Mouse (Mus musculus): ENCODE measurements at regions not wholly inside any gene's neighbourhood (a gene's known extent, or its start where the extent isn't known, plus 50 kb on each side); places are given as distances from the start of the nearest gene placed in this dataset.

- no peak for ATAC-seq (replicated peaks; ENCODE audit: poor library complexity, severe bottlenecking)
These were observed 444.1 kb downstream of the Cd83 start for GRCm38 (mm10) chr13:44228540-44229135.

- no peak for ATAC-seq (replicated peaks; ENCODE audit: poor library complexity, severe bottlenecking)
These were observed 444.6 kb downstream of the Cd83 start for GRCm38 (mm10) chr13:44229136-44229611.

DNA sequence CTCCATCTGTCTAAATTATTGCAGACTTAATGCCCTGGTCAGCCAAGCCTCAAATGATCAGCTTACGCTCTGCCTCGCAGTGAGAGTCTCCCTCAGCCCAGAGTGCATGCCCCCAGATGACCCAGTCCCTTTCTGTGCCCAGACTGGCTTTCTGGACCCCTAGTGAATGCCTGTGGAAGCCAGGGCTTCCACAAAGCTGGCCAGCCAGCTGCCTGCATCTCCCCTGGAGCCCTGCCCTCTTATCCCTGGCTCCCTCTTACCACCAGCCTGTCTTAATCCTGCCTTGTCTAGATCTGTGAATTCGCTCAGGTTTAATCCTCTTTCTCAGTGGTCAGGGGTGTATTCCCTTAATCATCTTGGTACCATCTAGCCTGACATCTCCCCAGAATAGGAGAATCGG is 446.8 kb downstream of the Cd83 start:
- ATAC-seq (replicated peaks; ENCODE audit: poor library complexity, severe bottlenecking) = no peak

DNA sequence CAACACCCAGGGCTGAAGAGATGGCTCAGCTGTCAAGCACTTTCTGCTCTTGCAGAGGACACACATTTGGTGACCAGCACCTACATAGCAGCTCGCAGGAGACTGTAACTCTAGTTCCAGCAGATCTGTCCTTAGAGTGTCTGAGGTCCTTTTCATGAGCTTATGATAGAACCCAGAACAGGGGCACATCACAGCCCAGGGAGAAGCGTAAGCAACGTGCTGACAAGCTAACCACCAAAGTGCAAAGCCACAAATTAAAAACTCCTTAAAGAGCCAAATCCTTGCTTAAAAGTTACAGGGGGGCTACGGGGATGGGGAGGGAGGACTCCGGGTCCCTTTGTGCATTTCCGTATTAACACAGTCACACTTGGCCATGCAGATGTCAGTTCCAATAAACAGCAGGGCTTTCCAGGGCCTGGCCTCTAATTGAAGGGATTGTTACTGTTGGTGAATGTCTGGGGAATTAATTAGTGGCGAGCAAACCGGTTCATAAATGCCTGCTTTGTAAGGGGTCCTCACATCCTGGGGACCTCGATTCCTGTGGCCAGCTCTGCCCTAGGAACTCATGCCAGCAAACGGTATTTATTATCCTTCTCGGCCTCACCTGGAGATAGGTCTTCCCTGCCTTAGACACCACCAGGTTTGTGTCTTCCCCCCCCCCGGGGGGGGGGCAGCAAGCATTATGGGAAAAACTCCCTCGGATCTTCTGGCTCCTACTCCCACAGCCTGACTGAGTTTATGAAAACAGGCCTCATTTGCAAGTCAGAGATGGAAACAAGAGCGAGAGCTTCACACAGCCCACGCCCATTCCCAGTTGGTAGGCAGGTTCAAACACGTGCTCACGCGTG is 447.5 kb downstream of the Cd83 start:
- ATAC-seq (replicated peaks; ENCODE audit: poor library complexity, severe bottlenecking) = no peak

DNA sequence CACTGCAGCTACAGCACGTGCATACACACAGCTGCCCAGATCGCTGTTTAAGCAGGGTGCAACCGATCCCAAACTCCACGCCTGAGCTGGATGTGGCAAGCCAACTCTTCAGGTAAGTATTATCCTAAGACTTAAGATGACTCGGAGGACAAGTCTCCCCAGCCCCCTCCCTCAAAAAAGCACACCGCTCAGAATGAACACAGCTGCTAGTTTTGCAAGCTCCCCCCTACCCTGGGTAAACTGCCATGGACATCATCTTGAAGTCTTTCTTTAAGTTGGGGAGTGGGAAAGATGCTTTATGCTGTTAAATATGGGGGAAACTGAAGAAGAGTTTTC is 448.1 kb downstream of the Cd83 start:
- no peak for ATAC-seq (replicated peaks; ENCODE audit: poor library complexity, severe bottlenecking)

DNA sequence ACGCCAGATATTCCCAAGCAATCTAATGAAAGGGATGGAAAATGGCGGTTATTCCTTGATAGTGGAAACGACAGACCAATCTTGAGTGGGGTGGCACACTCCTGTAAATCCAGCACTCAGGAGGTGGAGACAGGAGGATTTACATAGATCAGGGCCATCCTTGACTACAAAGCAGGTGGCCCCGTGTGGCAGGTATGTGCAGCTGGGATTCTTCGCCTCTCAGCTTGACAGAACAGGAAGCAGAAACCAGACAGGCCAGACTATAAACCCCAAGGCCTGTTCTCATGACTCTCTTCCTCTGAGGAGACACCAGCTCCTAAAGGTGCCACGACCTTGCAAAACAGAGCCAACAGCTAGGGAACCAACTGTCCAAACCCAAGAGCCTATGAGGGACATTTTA is 449.7 kb downstream of the Cd83 start:
- ATAC-seq (replicated peaks; ENCODE audit: poor library complexity, severe bottlenecking) = no peak

GRCm38 (mm10) chr13:44235236-44235635 is 450.7 kb downstream of the Cd83 start:
- no peak for ATAC-seq (replicated peaks; ENCODE audit: poor library complexity, severe bottlenecking)

DNA sequence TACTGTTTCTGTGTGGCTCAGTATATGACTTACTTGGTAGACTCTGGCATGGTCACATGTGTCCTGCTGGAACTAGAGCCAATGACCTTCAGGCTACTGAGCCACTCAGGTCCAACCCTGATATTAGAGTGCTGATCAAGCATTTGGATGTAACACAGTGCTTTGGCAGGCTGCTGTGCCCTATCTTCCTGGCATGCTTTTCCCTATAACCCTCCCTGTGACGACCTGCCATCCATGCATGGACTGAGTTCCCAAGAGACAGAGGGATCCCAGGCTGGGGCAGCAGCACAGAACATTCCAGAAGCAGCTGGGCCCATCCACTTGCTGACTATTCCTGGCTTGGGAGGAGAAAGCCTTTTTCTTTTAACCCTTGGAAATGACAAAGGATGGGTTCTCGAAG is 451.4 kb downstream of the Cd83 start:
- no peak for ATAC-seq (replicated peaks; ENCODE audit: poor library complexity, severe bottlenecking)

- no peak for ATAC-seq (replicated peaks; ENCODE audit: poor library complexity, severe bottlenecking)
These were observed 453.7 kb downstream of the Cd83 start for GRCm38 (mm10) chr13:44238308-44238707.

DNA sequence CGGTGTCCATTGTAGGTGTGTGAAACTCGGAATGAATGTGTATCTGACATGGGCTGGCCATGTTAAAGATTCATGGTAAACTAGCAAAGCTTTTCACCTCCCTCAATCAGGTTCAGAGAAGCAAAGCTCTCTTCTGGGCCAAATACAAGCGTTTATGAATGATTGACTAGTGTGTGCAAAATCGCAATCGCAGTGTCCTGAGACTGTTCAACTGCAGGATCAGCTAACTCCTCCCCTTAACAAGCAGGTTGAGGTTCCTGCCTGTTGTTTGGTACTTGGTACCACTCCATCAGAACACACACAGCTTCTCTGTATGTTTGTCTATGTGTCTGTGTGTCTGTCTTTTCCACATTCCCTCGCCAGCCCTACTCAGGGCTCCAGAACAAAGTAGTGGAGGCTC is 458.6 kb downstream of the Cd83 start:
- ATAC-seq (replicated peaks; ENCODE audit: poor library complexity, severe bottlenecking) = no peak

- ATAC-seq (replicated peaks; ENCODE audit: poor library complexity, severe bottlenecking) = peak; percentile 62
These were observed 462.2 kb downstream of the Cd83 start for GRCm38 (mm10) chr13:44246714-44247251.

DNA sequence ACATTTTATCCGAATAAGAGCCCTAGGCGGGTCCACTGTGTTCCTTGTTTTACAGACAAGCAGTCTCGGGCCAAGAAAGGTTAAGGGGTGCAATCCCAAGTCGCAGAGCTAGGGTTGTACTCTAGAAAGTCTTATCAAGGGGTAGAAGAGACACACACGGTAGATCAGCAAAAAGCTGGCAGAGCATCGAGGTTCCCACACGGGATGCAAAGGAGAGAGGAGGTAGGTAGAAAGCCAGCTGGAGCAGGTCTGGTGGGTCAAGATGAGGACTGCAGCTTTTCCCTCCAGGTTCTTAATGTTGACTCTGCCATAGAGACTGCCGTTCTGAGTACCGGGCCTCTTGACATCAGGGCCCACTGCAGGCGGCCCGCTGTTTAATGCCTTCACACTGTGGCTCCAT is 463.3 kb downstream of the Cd83 start:
- no peak for ATAC-seq (replicated peaks; ENCODE audit: poor library complexity, severe bottlenecking)

GRCm38 (mm10) chr13:44248401-44248800 is 463.8 kb downstream of the Cd83 start:
- ATAC-seq (replicated peaks; ENCODE audit: poor library complexity, severe bottlenecking) = no peak

DNA sequence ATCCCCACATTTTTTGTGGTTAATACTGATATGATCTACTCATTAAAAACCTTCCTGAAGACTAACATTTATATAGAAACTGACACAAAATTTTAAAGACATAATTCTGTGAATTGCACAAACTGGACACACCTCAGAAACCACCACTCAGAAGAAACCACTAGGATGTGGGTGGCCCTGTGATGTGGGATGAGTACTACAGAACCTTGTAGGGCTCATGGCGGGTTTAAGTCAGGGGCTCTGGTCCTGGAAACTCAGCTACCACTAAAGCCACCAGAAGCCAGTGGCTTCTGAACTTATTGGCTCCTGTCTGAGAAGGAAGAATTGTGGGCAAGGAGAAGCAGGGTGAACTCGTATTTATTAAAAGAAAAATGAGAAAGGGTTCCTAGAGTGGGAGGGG is 464.5 kb downstream of the Cd83 start:
- no peak for ATAC-seq (replicated peaks; ENCODE audit: poor library complexity, severe bottlenecking)

DNA sequence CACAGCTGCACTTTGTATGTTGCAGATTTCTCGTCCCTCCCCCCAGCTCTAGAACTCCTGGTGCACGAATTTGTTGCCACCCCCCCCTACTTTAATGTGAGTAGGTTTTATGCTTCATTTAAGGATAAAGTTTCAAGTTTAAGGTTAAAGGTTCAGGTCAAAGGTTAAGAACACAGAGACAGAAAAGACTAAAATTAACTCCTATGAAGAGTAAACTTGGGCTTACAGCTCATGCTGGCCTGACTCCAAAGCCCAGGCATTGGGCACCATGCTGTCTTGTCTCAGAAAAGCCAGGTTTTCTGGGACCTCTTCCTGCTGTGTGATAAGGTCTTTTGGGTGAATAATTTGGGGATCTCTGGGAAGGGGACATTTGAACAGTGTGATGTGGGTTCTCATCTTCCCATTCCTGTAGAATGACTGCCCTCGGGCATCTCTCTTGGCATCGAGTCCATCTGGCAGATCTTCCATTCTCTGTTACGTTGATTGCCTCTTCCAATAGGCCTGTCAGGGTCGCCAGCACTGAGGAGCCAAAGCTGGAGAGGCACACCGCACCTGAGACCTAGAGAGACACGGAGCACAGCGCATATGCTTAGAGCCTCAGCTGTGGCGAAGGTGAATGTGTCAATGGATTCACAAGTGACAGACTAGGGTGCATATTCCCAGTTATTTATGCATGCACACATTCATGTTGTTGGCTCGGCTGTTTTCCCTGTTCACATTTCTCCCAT is 466.1 kb downstream of the Cd83 start:
- ATAC-seq (replicated peaks; ENCODE audit: poor library complexity, severe bottlenecking) = no peak

- no peak for ATAC-seq (replicated peaks; ENCODE audit: poor library complexity, severe bottlenecking)
These were observed 466.9 kb downstream of the Cd83 start for GRCm38 (mm10) chr13:44251503-44251902.

GRCm38 (mm10) chr13:44252496-44252895 is 467.9 kb downstream of the Cd83 start:
- ATAC-seq (replicated peaks; ENCODE audit: poor library complexity, severe bottlenecking) = no peak

DNA sequence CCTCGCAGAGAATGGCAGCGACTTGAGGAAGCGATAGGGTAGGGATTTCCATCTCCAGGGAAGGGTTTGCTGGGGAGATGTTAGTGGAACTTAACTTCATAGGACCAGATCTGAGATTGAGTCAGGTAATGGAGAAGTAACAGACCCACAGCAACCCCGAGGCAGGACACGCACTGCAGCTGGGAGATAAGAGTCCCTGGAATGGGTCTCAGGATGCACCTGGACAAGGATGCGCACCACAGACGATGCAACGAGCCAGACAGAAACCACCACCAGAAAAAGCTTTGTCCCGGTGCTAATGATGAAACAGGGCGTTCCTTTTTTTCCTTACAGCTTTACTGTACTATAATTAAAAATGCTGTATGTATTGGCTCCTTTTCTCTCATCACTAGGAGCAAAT is 470.9 kb upstream of the Jarid2 start:
- ATAC-seq (replicated peaks; ENCODE audit: poor library complexity, severe bottlenecking) = no peak

DNA sequence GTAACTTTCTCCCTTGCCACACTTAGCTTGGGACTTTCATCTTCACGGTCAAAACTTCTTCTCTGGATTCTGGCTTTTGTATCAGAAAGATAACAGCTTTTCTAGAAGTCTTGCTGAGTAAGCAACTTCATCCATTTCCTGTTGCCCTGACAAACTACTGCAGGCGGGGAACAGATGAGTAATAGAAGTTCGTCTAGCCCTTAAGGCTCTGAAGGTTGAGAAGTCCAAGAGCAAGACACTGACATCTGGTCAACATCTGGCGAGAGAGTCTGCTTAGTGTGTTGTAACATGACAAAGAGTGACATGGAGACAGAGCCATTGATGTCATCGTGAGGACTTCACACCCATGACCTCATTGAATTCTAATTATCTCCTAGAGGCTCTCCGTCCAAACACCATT is 469.2 kb upstream of the Jarid2 start:
- ATAC-seq (replicated peaks; ENCODE audit: poor library complexity, severe bottlenecking) = no peak

GRCm38 (mm10) chr13:44260637-44261333 is 468.5 kb upstream of the Jarid2 start:
- ATAC-seq (replicated peaks; ENCODE audit: poor library complexity, severe bottlenecking) = no peak

Measured in granulocyte monocyte progenitor cell, adult 5-6 weeks (primary cell).